Mouse (Mus musculus): Measurements from ENCODE around the gene Zcchc24. TPM values are rescaled to one million over a fixed set of nuclear protein-coding genes. Genes with fewer than 3 reads are reported as not detected.
"Not testable (repeated sequence)": the region's sequence is repeated elsewhere in the genome, so short reads cannot be mapped to it uniquely, and the experiment has no call there.

Zcchc24 gene
- 62.1 and 79.7 TPM in 2 replicates for polyA plus RNA-seq (2012; rRNA removed)

- DNase-seq (ENCODE audit: low spot score): peak; percentile 78
Observed at GRCm38 (mm10) chr14:25768915-25769625, at the start of gene Zcchc24. Zcchc24 (minus strand) TSS chr14:25769039.

- DNase-seq (ENCODE audit: low spot score): no peak
Observed at GRCm38 (mm10) chr14:25816416-25816815, 47.6 kb upstream of the Zcchc24 start.

GRCm38 (mm10) chr14:25814140-25814539 is 45.3 kb upstream of the Zcchc24 start:
- no peak for DNase-seq (ENCODE audit: low spot score)

- not testable (repeated sequence) for DNase-seq (ENCODE audit: low spot score)
Observed at GRCm38 (mm10) chr14:25811026-25811425, 42.2 kb upstream of the Zcchc24 start.

- DNase-seq (ENCODE audit: low spot score): no peak
Observed at GRCm38 (mm10) chr14:25806561-25806960, 37.7 kb upstream of the Zcchc24 start.

- DNase-seq (ENCODE audit: low spot score): no peak
Observed at GRCm38 (mm10) chr14:25805871-25806270, 37.0 kb upstream of the Zcchc24 start.

- DNase-seq (ENCODE audit: low spot score): no peak
Observed at GRCm38 (mm10) chr14:25803246-25803809, 34.5 kb upstream of the Zcchc24 start.

- DNase-seq (ENCODE audit: low spot score): no peak
Observed at GRCm38 (mm10) chr14:25802511-25802910, 33.7 kb upstream of the Zcchc24 start.

- DNase-seq (ENCODE audit: low spot score): peak; percentile 79
Observed at GRCm38 (mm10) chr14:25800166-25800960, 31.5 kb upstream of the Zcchc24 start.

- DNase-seq (ENCODE audit: low spot score): no peak
Observed at GRCm38 (mm10) chr14:25796619-25797018, 27.8 kb upstream of the Zcchc24 start.

- DNase-seq (ENCODE audit: low spot score): no peak
Observed at GRCm38 (mm10) chr14:25795561-25796174, 26.8 kb upstream of the Zcchc24 start.

- no peak for DNase-seq (ENCODE audit: low spot score)
Observed at GRCm38 (mm10) chr14:25795067-25795466, 26.2 kb upstream of the Zcchc24 start.

- no peak for DNase-seq (ENCODE audit: low spot score)
Observed at GRCm38 (mm10) chr14:25794331-25794730, 25.5 kb upstream of the Zcchc24 start.

- DNase-seq (ENCODE audit: low spot score): no peak
Observed at GRCm38 (mm10) chr14:25790768-25791302, 22.0 kb upstream of the Zcchc24 start.

- DNase-seq (ENCODE audit: low spot score): no peak
Observed at GRCm38 (mm10) chr14:25789946-25790345, 21.1 kb upstream of the Zcchc24 start.

- no peak for DNase-seq (ENCODE audit: low spot score)
Observed at GRCm38 (mm10) chr14:25789207-25789606, 20.4 kb upstream of the Zcchc24 start.

GRCm38 (mm10) chr14:25788201-25788600 is 19.4 kb upstream of the Zcchc24 start:
- DNase-seq (ENCODE audit: low spot score): no peak

GRCm38 (mm10) chr14:25787387-25787910 is 18.6 kb upstream of the Zcchc24 start:
- no peak for DNase-seq (ENCODE audit: low spot score)

- no peak for DNase-seq (ENCODE audit: low spot score)
Observed at GRCm38 (mm10) chr14:25786959-25787358, 18.1 kb upstream of the Zcchc24 start.

GRCm38 (mm10) chr14:25785210-25785609 is 16.4 kb upstream of the Zcchc24 start:
- no peak for DNase-seq (ENCODE audit: low spot score)

- DNase-seq (ENCODE audit: low spot score): no peak
Observed at GRCm38 (mm10) chr14:25783220-25783619, 14.4 kb upstream of the Zcchc24 start.

GRCm38 (mm10) chr14:25780601-25781000 is 11.8 kb upstream of the Zcchc24 start:
- no peak for DNase-seq (ENCODE audit: low spot score)
